Mouse (Mus musculus) layer of hippocampus, adult 9-11 months (tissue): ENCODE results near the gene Cracr2b.

Experiments
- DNase-seq: peaks from one replicate; pipeline ENCODE4 v3.0.0; 2022

Gene Cracr2b

DNA sequence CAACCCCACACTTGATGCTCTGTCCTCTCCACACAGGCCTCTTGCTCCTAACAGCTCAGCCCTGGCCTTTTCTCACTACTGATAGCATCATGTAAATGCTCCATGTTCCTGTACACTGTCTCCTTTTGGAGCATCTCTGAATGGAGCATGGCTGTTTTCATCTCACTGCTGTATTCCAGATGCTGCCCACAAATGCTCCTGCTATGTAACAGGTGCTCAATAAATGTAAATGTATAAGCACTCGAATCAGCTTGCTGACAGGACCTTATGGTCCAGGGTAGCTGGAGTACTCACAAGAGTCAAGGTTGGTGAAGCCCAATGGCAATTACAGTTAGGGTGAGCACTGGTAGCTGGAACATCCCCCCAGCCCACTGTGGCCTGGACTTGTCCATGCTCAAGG is 10.3 kb downstream of the Cracr2b start:
- DNase-seq: no peak

DNA sequence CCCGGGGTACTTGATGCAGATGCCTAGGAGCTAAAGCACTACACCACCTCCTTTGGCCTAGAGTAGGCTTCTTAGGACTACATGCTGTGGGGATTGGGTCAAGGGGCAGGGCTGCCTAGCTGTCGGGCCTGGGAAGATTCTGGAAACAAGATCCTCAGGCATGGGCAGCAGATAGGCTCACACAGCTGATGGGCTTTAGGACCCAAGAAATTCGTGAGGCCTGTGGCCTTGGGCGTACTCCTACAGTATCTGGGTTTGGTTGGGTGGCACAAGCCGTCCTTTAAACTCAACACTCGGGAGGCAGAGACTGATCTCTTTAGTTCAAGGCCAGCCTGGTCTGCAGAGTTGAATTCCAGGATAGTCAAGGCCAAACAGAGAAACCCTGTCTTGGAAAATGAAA is 11.3 kb downstream of the Cracr2b start:
- no peak for DNase-seq

DNA sequence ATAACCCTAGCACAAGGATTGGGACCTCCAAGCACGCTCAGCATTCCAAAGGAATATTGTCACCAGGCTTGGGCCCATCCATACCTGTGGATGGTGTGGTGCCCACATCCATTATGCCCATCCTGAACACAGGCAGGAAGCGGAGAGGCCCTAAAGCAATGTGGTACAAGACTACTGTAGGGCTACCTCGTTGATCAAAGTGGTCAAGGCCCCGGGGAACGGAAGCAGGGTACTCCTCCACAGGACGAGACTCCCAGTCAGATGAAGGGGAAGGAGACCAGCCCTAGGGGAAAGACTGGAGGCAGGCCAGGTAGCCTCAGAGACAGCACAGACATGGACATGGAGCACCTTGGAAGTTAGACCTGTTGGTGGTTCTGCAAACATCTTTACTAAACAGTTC is 11.9 kb downstream of the Cracr2b start:
- no peak for DNase-seq

DNA sequence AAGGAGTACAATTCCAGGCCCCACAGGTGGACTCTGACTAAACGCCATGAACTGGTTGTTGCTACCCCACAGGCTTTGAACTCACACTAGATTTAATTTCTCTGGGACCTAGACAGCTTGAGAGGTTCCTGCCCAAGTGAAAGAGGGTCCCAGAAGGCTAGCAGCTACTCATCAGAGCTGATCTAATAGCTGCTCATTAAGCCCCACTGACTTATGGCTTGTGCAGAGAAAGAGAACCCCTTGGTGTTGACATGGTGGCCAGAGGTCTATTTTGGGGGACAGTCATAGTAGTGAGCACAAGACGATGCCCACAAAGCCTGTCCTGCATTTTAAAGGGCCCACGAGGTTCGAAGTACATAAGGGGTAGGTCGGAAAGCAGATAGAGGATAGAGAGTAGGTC is 13.3 kb downstream of the Cracr2b start:
- no peak for DNase-seq

DNA sequence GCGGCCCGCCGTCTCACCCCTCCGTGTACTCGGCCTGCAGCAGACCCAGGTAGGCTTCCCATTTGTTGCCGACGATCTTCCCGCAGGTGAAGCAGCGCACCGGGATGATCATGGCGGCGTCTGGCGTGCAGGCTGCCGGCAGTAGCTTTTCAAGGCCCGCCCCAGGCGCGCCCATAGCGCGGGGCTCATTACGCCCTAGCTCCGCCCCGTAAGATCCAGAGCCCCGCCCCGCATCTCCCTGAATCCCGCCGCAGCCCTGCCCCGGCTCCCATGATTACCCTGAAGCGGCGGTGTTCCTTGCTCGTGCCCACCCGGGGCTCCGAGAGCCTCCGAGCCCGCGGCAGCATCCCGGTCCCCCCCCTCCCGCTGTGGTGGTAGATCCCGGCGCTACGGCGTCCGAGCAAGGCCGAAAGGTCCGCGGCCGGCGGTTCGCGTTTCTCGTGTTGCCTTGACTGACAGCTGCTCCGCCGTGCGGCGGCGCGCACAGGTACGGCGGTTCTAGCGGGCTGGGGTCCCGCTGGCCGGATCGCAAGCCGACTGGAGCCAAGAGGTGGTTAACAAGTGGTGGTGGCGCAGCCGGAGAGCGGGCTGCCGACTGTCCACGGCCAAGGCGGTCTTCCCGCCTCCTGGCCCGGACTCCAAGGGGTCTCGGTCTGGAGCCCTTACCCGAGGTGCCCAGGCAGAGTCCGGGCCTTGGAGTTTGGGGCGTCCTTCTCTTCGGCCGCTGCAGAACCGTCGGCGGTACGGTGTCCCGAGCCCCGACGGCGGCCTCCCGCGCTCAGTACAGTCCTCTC is 14.3 kb downstream of the Cracr2b start, which contains the start of the genes Polr2l and Tspan4:
Gene Polr2l, minus strand, starts transcription at position 122 of the 794 bp plus-strand sequence.
Gene Tspan4, plus strand, starts transcription at position 230 of the 794 bp plus-strand sequence.
- peak; percentile 79 for DNase-seq

DNA sequence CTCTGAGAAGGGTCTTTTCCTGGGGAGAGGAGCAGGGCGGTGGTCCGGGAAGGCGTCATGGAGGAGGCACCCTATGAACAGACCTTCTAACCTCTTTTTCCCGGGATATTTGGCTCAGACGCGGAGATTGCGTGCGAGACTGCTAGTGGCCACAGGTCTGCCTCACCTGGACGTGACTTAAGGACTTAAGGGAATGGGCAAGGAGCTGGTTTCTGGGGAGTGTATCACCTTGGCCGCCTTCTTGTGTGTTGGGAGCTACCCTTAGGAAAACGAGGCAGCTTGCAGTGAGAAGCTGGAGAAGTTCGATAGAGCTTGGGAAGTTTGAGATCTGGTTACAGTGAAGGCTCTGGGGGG is 14.9 kb downstream of the Cracr2b start:
- DNase-seq: no peak

DNA sequence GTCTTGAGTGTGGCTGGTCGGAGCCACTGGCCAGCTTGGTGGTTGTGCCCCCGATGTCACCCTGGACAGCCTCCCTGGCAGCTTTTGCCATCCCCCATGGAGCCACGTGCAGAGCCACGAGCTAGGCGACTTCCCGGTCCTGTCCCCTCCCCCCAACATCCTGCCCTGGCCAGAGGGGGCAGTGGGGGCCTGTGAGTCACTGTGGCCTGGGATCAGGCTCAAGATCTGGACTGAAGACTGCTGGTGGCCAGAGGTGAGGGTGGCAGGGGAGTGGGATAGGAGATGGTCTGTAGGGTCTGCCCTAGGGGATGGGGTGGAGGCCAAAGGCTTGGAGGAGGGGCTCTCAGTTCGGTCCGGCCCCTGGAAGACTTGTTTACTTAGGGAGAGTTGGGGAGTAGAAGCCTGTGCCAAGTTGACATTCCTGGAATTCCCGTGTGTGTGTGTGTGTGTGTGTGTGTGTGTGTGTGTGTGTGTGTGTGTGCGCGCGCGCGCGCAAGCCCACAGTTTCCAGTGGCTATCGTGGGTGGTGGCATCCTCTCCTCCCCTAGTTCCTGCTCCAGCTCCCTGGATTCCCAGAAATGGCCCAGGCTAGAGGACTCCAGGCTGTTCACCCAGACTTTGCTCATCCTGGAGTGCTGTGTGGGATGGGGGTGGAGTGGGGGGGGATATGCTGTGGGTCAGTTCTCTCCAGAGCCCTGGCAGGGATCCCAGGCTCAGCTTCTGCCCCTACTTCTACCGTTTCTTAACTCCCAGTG is 15.5 kb downstream of the Cracr2b start:
- DNase-seq: peak; percentile 68

DNA sequence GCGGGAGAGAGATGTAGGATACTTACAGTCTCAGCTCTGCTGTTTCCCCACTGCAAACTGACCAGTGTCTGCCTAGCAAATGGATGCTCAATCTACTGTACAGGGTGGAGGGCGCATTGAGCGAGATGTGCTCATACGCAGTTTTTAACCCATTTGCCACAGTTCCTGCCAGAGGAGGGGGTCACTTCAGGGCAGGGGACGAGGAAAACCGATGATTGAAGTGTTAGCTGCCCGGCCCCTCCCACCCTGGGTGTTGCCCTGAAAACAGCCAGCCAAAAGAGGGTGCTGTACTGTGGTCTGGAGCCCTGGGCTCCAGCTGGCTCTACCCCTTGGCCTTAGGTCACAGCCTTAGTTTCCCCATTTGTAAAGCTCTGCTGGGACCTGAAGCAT is 16.1 kb downstream of the Cracr2b start:
- no peak for DNase-seq

DNA sequence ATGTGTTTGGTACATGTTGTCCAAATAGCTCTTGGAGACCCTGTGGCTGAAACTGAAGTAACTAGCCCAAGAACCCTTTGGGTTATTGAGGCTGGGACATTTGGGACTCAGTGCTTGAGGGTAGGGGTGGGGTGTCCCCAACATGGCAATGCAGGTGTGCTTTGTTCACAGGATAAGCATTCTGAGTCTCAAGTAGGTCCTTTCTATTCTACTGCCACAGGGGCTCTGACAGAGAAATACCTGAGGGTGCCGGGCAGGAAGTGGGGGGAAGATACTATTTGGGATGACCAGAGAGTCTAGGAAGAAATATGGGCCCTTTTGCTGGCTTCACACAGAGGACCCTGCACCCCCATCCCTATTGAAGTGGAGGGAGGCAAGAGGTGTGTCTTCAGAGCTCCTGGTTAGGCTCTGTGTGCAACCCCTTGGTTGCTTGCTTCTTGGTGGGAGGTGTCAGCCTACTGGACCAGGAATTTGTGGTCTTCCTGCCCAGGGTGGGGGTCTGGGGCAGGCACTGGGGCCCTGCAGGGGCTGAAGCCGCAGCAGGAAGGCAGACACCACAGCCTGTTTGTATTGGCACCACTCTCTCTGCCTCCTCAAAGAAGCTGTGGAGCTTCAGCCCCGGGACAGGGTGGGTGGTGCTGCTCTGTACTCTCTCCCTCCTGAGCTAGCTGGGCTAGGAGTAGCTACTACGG is 16.8 kb downstream of the Cracr2b start:
- no peak for DNase-seq

DNA sequence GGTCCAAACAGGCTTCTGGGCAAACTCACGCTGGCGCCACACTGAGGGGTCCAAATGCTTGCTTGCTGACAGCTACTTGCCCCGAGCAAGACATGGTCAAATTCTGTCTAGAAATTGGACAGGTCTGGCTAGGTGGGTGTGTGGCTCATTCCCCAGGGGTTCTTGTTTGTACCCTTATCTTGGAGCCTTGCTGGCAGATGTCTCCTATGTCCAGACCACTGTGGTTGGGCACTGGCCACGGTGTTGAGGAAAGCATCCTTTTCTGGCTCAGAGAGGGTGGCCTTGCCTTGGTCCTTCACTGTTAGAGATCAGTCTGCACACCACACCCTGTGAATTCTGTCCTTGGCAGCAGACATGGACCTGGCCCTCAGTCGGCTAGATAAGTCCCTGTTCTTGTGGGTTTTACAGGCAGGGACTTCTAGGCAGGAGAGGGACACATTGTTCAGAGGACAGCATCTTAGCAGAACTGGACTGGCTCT is 17.4 kb downstream of the Cracr2b start:
- no peak for DNase-seq

DNA sequence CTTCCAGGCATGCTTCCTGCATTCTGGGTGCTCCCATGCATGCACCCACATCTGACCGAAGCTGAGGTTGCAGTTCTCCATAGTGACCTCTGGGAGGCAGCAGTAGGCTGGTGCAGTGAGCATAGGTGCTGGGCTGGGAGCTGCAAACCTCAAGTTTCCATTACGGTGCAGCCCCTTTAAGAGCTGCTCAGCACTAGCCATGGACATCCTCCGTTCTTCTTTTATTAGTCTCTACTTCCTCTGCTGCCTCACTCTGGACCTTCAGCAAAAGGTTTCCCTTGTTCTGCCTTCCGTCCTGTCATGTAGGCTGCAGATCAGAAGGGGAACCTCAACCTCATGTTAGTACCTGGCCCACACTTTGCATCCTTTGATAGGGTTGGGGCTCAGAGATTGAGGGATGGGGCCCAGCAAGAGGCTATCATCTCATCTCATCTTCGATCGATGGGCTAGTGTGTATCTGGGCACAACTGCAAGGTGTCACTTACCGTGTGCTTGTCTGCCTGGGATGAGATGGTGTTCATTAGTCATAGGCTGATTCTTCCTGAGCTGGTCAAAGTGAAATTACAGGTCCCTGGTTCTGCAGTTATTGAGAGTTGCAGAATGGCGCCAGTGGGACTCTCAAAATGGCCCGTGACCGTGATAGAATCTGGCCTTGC is 20.1 kb downstream of the Cracr2b start:
- peak; percentile 80 for DNase-seq

DNA sequence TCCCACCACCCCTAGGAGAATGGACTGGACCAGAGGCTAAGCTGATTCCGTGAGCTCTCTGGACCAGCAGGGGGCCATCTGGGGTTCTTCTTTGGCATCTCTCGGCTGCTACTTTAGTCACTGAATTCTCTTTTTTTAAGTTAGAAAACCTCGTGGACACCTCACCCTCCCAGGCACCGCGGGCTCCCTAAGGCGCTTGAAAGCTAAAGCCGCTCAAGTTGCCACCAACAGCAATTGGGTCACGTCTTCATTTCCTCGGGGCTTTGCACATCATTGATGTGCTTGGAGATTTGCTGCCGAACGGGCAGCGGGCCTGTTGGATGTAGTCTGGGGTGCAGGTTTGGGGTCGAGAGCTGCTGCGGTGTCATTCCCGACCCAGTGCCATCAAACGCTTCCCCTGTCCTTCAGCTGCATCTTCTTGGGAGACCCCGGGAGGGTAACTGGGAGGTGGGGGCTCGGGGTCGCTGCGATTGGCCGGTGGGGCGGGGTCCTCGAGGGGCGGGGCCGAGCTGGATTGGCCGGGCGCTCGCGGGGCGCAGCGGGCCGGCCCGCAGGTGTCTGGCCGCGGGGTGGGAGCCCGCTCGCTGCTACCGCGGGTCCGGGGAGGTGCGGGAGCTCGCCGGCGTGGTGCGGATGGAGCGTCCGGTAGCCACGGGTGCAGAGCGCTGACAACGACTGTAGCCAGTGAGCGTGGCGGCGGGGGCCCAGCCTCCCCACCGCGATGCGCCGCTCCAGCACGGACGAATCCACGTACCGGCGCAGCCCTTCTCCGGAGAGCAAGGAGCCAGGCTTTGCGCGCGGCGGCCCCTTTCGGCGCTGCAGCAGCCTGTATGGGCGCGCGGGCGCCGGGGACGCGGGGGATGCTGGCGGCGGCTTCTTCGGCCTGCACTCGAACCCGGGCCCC is 20.9 kb downstream of the Cracr2b start:
- DNase-seq: no peak

DNA sequence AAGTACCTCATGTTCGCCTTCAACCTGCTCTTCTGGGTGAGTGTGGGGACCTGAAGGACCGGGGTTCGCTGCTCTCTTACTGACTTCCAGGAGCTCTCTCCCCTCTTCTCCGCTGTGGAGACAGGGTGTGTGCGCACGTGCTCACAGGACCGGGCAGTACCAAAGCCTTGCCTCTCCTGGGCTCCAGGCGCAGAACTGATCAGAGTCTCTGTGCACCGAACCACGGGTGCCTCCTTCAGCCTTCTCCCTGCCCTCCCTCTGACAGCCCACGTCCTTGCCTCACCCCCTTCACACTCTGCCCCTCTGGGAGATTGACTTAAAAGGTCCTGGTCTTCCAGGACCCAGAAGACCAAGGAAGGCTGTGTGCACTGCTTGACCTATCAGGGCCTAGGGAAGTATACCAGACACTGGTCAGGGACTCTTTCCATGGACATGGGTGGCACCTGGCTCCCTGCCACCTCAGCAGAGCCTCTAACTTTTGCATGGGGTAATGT is 21.7 kb downstream of the Cracr2b start:
- no peak for DNase-seq

DNA sequence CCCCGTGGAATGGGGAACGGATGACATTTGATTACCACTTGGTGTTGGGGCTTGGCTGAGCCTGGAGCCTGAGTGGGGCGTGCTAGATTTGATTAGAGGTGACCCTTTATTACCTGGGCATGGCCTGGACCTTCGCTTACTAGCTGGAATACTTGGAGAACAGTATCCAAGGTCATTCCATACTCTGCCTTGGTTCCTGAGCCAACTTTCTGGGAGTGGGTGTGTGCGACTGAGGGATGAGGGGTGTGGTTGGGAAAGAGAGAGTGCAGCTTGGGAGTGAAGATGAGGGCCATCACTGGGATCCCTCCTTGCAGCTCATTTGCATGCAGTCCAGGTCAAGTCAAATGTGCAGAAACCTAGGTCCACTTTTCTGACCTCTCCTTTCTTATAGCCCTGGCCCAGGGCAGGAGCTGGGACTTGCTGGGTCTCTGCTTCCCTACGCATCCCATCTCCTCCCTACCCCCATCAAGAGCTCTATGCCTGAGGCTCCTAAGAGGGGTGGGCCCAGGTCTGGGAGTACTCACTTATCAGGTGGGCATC is 22.3 kb downstream of the Cracr2b start:
- DNase-seq: no peak

DNA sequence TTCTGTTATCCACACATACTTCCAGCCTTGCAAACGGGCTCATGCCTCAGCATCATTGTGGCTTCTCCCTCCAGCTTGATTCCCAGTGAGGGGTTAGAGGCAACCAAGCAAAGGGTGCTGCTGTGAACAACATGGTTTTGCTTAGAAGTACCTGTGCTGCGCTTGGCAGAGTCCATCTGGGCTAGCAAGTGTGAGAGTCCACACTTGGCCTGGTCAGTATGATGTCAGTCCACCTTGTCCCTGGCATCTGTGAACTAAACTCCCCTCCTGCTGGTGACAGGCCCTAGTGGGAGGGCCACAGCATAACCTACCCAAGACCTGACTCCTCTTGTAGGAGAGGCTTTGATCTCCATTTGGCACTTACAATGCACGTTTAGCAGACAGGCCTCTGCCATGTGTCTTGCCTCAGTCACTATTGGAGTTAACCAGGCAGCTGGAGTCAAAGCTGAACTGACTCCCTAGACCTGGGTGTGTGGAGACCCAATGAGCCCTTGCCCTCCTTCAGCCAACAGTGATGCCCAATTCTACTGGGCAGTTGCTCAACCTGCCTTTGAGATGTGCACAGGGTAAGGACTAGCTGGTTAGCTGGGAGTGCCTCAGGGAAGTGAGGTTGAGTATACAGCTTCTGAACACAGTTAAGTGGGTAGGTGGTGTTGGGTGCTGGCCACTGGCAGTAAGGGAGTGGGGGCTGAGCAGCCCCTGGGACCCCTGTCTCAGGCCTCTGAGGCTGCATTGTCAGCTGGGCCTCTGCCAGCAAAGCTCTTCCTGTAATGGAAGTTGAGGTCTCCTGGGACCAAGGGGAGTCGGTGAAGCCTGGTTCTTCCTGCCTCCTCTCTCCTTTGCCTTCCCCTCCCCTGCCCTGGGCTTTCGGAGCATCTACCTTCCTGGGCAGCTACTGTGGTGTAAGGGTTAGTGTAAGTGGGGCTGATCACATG is 23.6 kb downstream of the Cracr2b start:
- no peak for DNase-seq

DNA sequence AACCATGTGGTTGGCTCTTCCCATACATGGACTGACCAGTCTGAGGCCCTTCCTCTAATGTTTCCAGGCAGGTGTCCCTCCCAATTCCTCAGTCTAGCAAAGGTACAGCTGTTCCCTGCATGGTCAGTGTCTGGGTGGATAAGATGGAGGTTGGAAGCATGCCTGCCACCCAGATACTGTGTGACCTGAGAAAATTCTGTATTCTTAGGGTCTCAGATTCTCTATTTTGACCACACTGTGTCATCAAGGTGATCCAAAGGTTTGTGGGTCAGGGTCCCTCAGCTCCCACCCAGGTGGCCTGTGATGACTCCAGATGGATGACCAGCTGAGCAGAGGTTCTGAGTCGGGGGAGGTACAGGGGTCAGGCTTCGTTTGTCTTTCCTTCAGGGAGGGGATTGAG is 24.3 kb downstream of the Cracr2b start:
- DNase-seq: no peak

DNA sequence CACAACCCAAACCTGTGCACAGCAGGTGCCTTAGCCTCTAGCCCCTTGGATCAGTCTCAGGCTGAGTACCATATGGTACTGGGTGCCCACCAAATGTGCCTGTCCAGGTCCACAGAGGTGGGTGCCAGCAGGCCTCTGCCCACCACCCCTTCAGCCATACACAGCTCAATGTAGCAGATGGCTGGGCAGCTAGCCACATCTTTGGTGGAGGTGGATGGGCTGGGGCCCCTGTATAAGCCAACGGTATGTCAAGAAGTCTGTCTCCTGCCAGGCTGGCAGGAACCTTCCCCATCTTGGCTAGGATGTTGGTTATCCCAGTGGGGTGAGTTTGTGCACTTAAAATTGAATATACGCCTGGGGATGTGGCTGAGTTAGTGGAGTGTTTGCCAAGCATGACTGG is 24.7 kb downstream of the Cracr2b start:
- no peak for DNase-seq

DNA sequence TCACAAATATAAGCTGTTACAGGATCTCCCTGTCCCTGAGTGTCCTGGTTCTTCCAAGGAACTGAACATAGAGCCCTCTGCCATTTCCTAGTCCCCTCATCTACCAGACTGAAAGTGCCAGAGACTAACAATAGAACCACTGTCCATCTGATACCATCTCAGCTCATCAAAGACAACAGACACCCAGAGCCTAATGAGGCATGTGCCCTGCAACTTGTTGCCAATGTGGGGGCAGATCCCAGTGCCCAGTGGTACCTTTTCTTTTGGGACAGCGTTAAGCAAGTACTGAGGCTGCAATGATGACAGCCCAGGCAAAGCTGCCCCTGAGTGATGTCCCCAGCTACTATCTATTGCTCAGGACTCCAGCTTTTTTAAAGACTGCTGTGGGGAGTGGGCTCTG is 25.3 kb downstream of the Cracr2b start:
- DNase-seq: no peak

DNA sequence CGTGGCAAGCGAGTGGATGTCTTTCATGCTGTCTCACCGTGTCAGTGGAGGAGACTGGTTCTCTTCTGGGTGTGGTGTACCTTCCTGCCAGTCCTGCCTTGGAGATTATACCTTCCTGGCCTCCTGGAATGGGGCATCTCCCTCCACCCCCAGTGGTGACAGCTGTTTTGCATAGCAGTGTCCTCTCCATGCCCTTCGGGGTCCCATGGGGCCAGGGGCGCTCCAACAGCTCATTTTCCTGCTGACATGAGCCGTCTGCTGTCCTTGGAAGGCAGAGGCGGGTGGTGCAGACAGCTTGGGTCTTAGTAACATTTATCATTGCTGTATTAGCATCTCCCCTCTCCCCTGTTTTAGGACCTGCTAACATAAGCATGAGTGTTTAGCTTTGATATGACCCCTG is 26.2 kb downstream of the Cracr2b start:
- DNase-seq: no peak

DNA sequence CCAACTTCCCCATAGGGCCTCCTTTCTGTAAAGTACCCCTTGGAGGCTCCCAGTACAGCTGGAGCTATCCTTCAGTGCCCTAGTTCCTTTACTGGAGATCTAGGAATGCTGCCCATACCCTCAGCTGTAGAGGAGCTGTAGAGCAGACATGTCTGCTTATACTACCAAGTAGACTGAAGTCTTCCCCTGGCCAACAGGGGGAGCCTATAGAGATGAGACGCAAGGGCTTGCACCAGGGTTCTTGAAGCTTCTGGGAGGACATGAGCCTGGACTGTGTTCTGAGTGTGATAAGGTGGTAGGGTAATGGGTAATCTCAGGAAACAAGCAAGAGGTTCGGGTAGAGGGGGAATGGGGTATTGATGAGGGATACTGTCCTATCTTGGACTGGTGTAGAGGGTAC is 30.3 kb downstream of the Cracr2b start:
- no peak for DNase-seq
